ENCODE assay signal across 9 mouse cellular contexts in genomic region chr16:91527051-91527450, GRCm38 (mm10). TPM values are rescaled to one million over a fixed set of nuclear protein-coding genes. Genes with fewer than 3 reads are reported as not detected.
A peak's percentile ranks its signal among the peaks of the same experiment; 100 is the strongest.
DNase-seq lines count a peak whose midpoint lies in the region; ATAC-seq and TF ChIP-seq lines count a peak whose summit lies in the region.
"Had no signal": no experiment of that assay in that cellular context is flagged by ENCODE, and none has a peak within 500 bp of the region (broad histone marks: within the 10 kb centered on the region; RNA-seq: fewer than 3 reads in every experiment).

No protein-coding gene starts in this region.

- 73% methylated on average over 10 of the region's 10 CpGs for WGBS in intestine, postnatal 0 days
- 74% methylated on average over 10 of the region's 10 CpGs for WGBS in intestine, embryonic 16.5 days
- WGBS in lung, adult 2 months = 48% methylated on average over 10 of the region's 10 CpGs

- H3K4me1 ChIP-seq in intestine, postnatal 0 days (replicated peaks; ENCODE audit: control insufficient read depth, insufficient read depth, low read length) = no peaks in the 10 kb centered on the region
- H3K4me1 ChIP-seq in intestine, embryonic 16.5 days (ENCODE audit: control insufficient read depth, insufficient read depth, low read length) = 0 out of 2 replicates have a peak, but pooled peaks cover 2% of the 10 kb centered on the region
- H3K4me1 ChIP-seq in lung, adult 2 months (ENCODE audit: control insufficient read depth, insufficient read depth, low read length) = peaks cover 2% of the 10 kb centered on the region; the same call in 1 of the 2 replicates

- no peaks in the 10 kb centered on the region for H3K9me3 ChIP-seq in intestine, postnatal 0 days (ENCODE audit: control insufficient read depth)
- no peaks in the 10 kb centered on the region; the same call in 1 of the 2 replicates for H3K9me3 ChIP-seq in intestine, embryonic 16.5 days (ENCODE audit: control insufficient read depth, low read length)

- H3K4me3 ChIP-seq in intestine, postnatal 0 days (ENCODE audit: low read depth, low read length) = no peak overlapping the region
- no peak overlapping the region for H3K4me3 ChIP-seq in intestine, embryonic 16.5 days (ENCODE audit: low read length)
- H3K4me3 ChIP-seq in lung, adult 2 months (replicated peaks; ENCODE audit: extremely low read depth, low read depth, low read length) = no peak overlapping the region
- H3K4me3 ChIP-seq: myocyte had no signal

- no peaks in the 10 kb centered on the region for H3K36me3 ChIP-seq in intestine, postnatal 0 days (ENCODE audit: control insufficient read depth, insufficient read depth)
- H3K36me3 ChIP-seq in intestine, embryonic 16.5 days (ENCODE audit: control insufficient read depth, insufficient read depth, low read length) = no peaks in the 10 kb centered on the region

- TF ChIP-seq CTCF in intestine, postnatal 0 days (IDR thresholded peaks at IDR 0.05; ENCODE audit: low read depth) = peak; percentile 71
- TF ChIP-seq CTCF in lung, adult 2 months (IDR thresholded peaks at IDR 0.05; ENCODE audit: insufficient read depth, low read length) = no peak

- no peak for TF ChIP-seq POLR2A in lung, adult 2 months (IDR thresholded peaks at IDR 0.05; ENCODE audit: borderline replicate concordance, extremely low read depth, low read depth, low read length)

- intact Hi-C loops in gastrocnemius, postnatal 14 days (cut with DNase I; ENCODE audit: low total_unique reads) = no loop called here

- peak; percentile 63 for DNase-seq in ES-CJ7 (ENCODE audit: low read depth, low spot score)
- DNase-seq in gastrocnemius, postnatal 14 days = peak; percentile 50
- peak; percentile 41 for DNase-seq in lung, adult 2 months
- DNase-seq in cerebellum, adult 11 months = no peak
- no peak for DNase-seq in right cerebral cortex, postnatal 14 days
- DNase-seq in ovary, postnatal 14 days (ENCODE audit: low spot score) = no peak

- H3K9ac ChIP-seq in intestine, postnatal 0 days (ENCODE audit: low read depth, low read length) = no peak overlapping the region
- H3K9ac ChIP-seq in intestine, embryonic 16.5 days (ENCODE audit: low read depth, low read length) = no peak overlapping the region

- H3K27ac ChIP-seq in intestine, postnatal 0 days (ENCODE audit: low read depth, low read length) = no peak overlapping the region
- H3K27ac ChIP-seq in intestine, embryonic 16.5 days (ENCODE audit: low read length) = no peak overlapping the region

- no peaks in the 10 kb centered on the region for H3K27me3 ChIP-seq in intestine, postnatal 0 days (replicated peaks; ENCODE audit: control insufficient read depth, insufficient read depth, low read length)
- H3K27me3 ChIP-seq in intestine, embryonic 16.5 days (replicated peaks; ENCODE audit: control insufficient read depth, insufficient read depth, low read length) = no peaks in the 10 kb centered on the region

- ATAC-seq in intestine, postnatal 0 days = no peak
- ATAC-seq in intestine, embryonic 16.5 days = no peak

- no peak overlapping the region for H3K4me2 ChIP-seq in intestine, postnatal 0 days (replicated peaks; ENCODE audit: low read depth)
- no peak overlapping the region for H3K4me2 ChIP-seq in intestine, embryonic 16.5 days (ENCODE audit: low read depth, low read length)

RNA-seq across cellular contexts. Expression of gene Ifngr2, which starts 19.8 kb away (rescaled TPM):
- 138 and 146 TPM in 2 replicates for polyA plus RNA-seq in intestine, postnatal 0 days (2015; fragmentation: Nextera tagmentation; extraction: Ambion mirVana)
- 116 and 117 TPM in 2 replicates for polyA plus RNA-seq in intestine, embryonic 16.5 days (2015; fragmentation: Nextera tagmentation; extraction: Ambion mirVana)
- total RNA-seq in gastrocnemius, postnatal 14 days (2021) = 10 to 100 TPM; 51.4 to 54.4 TPM
- polyA plus RNA-seq in lung, adult 2 months (2012; rRNA removed) = 32.4 and 37.9 TPM in 2 replicates

RNA-seq across cellular contexts. Expression of gene Ifnar1, which starts 42.0 kb away (rescaled TPM):
- 18.2 and 21.6 TPM in 2 replicates for polyA plus RNA-seq in intestine, postnatal 0 days (2015; fragmentation: Nextera tagmentation; extraction: Ambion mirVana)
- 39.4 and 39.5 TPM in 2 replicates for polyA plus RNA-seq in intestine, embryonic 16.5 days (2015; fragmentation: Nextera tagmentation; extraction: Ambion mirVana)
- 10 to 100 TPM; 26.1 to 28.7 TPM for total RNA-seq in gastrocnemius, postnatal 14 days (2021)
- 25.0 and 29.7 TPM in 2 replicates for polyA plus RNA-seq in lung, adult 2 months (2012; rRNA removed)

Comparison
In these comparisons a context has a peak if more than half of its experiments do, and no peak if none do; other contexts are left out.
1. DNase-seq: peak in ES-CJ7 (single experiment), gastrocnemius, postnatal 14 days (single experiment) and lung, adult 2 months (single experiment); none in cerebellum, adult 11 months (single experiment), right cerebral cortex, postnatal 14 days (single experiment) and ovary, postnatal 14 days (single experiment).